Mouse (Mus musculus): ENCODE measurements around the gene Sptbn2. TPM values are rescaled to one million over a fixed set of nuclear protein-coding genes. Genes with fewer than 3 reads are reported as not detected.
A peak's percentile ranks its signal among the peaks of the same experiment; 100 is the strongest.
"Not testable (repeated sequence)": the region's sequence is repeated elsewhere in the genome, so short reads cannot be mapped to it uniquely, and the experiment has no call there.

The Sptbn2 gene
- polyA plus RNA-seq, 1 experiment from 2014 or later, result 0.51 TPM

- under 1% methylated on average over 10 of the region's 10 CpGs for WGBS
Observed at GRCm38 (mm10) chr19:4755565-4756192, 44.7 kb downstream of the Sptbn2 start.

DNA sequence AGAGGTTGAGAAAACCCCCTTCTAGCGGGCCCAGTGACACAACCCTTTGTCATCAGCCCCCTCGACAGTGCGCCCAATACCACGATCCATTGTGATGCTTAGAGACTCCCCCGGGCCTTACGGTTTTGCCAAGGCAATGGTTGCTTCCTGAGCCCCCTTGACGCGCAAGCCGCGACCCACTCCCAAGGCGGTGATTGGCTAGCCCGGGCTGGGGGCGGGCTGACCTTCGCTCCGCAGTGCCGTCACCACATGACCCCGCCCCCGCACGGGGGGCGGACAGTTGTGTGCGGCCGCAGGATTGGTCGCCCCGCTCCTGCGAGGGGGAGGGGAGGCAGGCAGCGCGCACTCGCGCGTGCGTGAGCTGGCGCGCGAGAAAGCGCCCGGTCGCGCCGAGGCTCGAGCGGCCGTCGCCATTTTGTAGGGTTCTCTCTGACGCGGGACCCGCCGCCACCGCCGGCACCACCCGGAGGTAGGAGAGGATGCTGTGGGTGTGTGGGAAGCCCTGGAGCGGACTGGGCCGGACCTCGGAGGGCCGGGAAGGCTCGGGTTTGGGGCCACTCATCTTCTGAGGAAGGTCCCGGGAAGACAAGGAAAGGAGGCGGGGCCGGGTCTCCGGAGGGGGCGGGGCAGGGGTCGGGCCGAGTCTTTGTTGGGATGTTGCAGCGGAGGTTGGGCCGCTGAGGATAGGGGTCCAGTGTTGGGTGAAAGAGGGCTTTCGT is 45.4 kb downstream of the Sptbn2 start, which contains the start of gene Rbm4b:
Rbm4b (plus strand) TSS at position 305 of the 719 bp plus-strand sequence.
- Histone ChIP-seq H3K9me3 (ENCODE audit: low read length) (no peaks in the 10 kb centered on the region), H3K4me2 (replicated peaks; ENCODE audit: low read depth, low read length) (peak within 1 kb of the TSS; percentile 65), H3K4me1 (ENCODE audit: insufficient read depth, low read depth, low read length) (peaks cover 6% of the 10 kb centered on the region; the same call in 1 of the 2 replicates), H3K27ac (ENCODE audit: low read length) (peak within 1 kb of the TSS; percentile 71), H3K9ac (replicated peaks; ENCODE audit: low read depth) (peak within 1 kb of the TSS; percentile 58), H3K27me3 (replicated peaks; ENCODE audit: insufficient read depth, low read length) (no peaks in the 10 kb centered on the region), H3K4me3 (ENCODE audit: low read depth, low read length) (peak within 1 kb of the TSS; percentile 71), H3K36me3 (ENCODE audit: insufficient read depth, low read length) (no peaks in the 10 kb centered on the region)
- DNase-seq (ENCODE audit: low spot score) (peak; percentile 97), ATAC-seq (peak; percentile 98)
- under 1% methylated on average over 47 of the region's 65 CpGs for WGBS
- TF ChIP-seq CTCF (IDR thresholded peaks at IDR 0.05) (no peak), EP300 (IDR thresholded peaks at IDR 0.05) (0 out of 2 replicates have a peak, but pooled peaks have one; percentile 7)

More at GRCm38 (mm10) chr19:4755565-4756192, 44.7 kb downstream of the Sptbn2 start:
- peak overlapping the region; percentile 71 for H3K27ac ChIP-seq (ENCODE audit: low read length)
- peak; percentile 80 for ATAC-seq
- peaks cover 6% of the 10 kb centered on the region; the same call in 1 of the 2 replicates for H3K4me1 ChIP-seq (ENCODE audit: insufficient read depth, low read depth, low read length)
- H3K9ac ChIP-seq (replicated peaks; ENCODE audit: low read depth), result peak overlapping the region; percentile 58; the same call in 1 of the 2 replicates
- H3K4me2 ChIP-seq (replicated peaks; ENCODE audit: low read depth, low read length), result peak overlapping the region; percentile 65
- no peaks in the 10 kb centered on the region for H3K27me3 ChIP-seq (replicated peaks; ENCODE audit: insufficient read depth, low read length)
- peak overlapping the region; percentile 71 for H3K4me3 ChIP-seq (ENCODE audit: low read depth, low read length)
- no peaks in the 10 kb centered on the region for H3K9me3 ChIP-seq (ENCODE audit: low read length)
- no peak for TF ChIP-seq EP300 (IDR thresholded peaks at IDR 0.05)
- peak; percentile 97 for TF ChIP-seq CTCF (IDR thresholded peaks at IDR 0.05)
- peak; percentile 95 for DNase-seq (ENCODE audit: low spot score)
- no peaks in the 10 kb centered on the region for H3K36me3 ChIP-seq (ENCODE audit: insufficient read depth, low read length)

DNA sequence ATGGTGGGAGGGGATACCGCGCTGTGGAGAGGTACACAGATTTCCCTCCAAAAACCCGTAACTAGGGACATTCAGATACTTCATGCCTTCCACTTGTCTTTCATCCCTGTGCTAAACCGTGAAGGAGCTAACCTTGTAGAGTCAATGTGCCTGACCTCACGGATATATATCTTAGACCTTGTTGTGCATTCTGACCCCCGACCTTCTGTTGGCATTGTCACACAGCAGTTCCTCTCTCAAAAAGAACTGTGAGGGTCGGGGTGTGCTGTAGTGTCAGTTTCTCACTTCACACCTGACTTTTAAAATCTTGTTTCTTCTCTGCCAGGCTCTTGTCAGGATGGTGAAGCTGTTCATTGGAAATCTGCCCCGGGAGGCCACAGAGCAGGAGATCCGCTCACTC is 46.0 kb downstream of the Sptbn2 start:
- TF ChIP-seq CTCF (IDR thresholded peaks at IDR 0.05), result no peak
- TF ChIP-seq EP300 (IDR thresholded peaks at IDR 0.05), result no peak
- ATAC-seq (no peak), DNase-seq (ENCODE audit: low spot score) (no peak)
- H3K4me3 ChIP-seq (ENCODE audit: low read depth, low read length), result peak overlapping the region; percentile 71
- no peaks in the 10 kb centered on the region for H3K9me3 ChIP-seq (ENCODE audit: low read length)
- WGBS, result 2% methylated on average over 9 of the region's 9 CpGs
- H3K9ac ChIP-seq (replicated peaks; ENCODE audit: low read depth), result peak overlapping the region; percentile 58; the same call in 1 of the 2 replicates
- no peaks in the 10 kb centered on the region for H3K27me3 ChIP-seq (replicated peaks; ENCODE audit: insufficient read depth, low read length)
- peak overlapping the region; percentile 65 for H3K4me2 ChIP-seq (replicated peaks; ENCODE audit: low read depth, low read length)
- peaks cover 6% of the 10 kb centered on the region; the same call in 1 of the 2 replicates for H3K4me1 ChIP-seq (ENCODE audit: insufficient read depth, low read depth, low read length)
- peak overlapping the region; percentile 71 for H3K27ac ChIP-seq (ENCODE audit: low read length)
- H3K36me3 ChIP-seq (ENCODE audit: insufficient read depth, low read length), result no peaks in the 10 kb centered on the region

DNA sequence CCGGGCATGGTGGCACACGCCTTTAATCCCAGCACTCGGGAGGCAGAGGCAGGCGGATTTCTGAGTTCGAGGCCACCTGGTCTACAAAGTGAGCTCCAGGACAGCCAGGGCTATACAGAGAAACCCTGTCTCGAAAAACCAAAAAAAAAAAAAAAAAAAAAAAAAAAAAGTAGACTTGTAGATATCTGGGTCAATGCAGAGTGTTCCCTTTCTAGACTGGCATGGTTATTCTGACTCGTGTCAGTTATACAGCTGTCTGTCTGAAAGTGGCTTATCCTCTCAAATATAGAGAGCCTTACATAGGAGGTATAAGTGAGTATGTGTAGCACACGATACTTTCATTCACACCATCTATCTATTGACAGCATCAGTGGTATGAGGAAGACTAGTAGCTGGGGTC is 49.6 kb downstream of the Sptbn2 start:
- not testable (repeated sequence) for ATAC-seq; H3K4me1 ChIP-seq (ENCODE audit: insufficient read depth, low read depth, low read length); H3K9me3 ChIP-seq (ENCODE audit: low read length); H3K4me2 ChIP-seq (replicated peaks; ENCODE audit: low read depth, low read length); H3K27me3 ChIP-seq (replicated peaks; ENCODE audit: insufficient read depth, low read length); H3K36me3 ChIP-seq (ENCODE audit: insufficient read depth, low read length); DNase-seq (ENCODE audit: low spot score); H3K27ac ChIP-seq (ENCODE audit: low read length); H3K9ac ChIP-seq (replicated peaks; ENCODE audit: low read depth); H3K4me3 ChIP-seq (ENCODE audit: low read depth, low read length)
- WGBS, result 87% methylated on average over 8 of the region's 8 CpGs

DNA sequence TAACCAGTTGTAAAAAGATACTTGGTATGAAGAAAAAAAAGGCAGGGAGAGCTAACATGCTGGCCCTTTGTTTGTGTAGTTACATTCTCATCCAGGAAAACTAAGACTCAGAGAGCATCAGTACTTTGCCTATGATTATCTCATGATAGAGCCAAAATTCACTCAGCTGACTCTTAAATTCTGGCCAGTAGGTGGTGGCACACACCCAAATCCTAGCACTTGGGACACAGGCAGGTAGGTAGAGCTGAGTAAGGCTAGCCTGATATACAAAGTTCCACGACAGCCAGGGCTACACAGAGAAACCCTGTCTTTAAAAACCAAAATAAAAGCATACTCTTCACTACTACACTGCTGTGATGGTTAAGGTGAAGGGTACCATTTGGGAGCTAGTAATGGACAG is 51.9 kb downstream of the Sptbn2 start:
- Histone ChIP-seq H3K27me3 (replicated peaks; ENCODE audit: insufficient read depth, low read length) (no peaks in the 10 kb centered on the region), H3K9me3 (ENCODE audit: low read length) (no peaks in the 10 kb centered on the region), H3K4me1 (ENCODE audit: insufficient read depth, low read depth, low read length) (peaks cover 2% of the 10 kb centered on the region; the same call in 1 of the 2 replicates), H3K27ac (ENCODE audit: low read length) (no peak overlapping the region), H3K4me2 (replicated peaks; ENCODE audit: low read depth, low read length) (no peak overlapping the region), H3K4me3 (ENCODE audit: low read depth, low read length) (no peak overlapping the region), H3K36me3 (ENCODE audit: insufficient read depth, low read length) (peaks cover 3% of the 10 kb centered on the region; the same call in 1 of the 2 replicates), H3K9ac (replicated peaks; ENCODE audit: low read depth) (no peak overlapping the region)
- peak; percentile 33 for DNase-seq (ENCODE audit: low spot score)
- TF ChIP-seq CTCF (IDR thresholded peaks at IDR 0.05) (peak; percentile 49), EP300 (IDR thresholded peaks at IDR 0.05) (no peak)
- WGBS, result 57% methylated on average over 1 of the region's 1 CpGs
- no peak for ATAC-seq

DNA sequence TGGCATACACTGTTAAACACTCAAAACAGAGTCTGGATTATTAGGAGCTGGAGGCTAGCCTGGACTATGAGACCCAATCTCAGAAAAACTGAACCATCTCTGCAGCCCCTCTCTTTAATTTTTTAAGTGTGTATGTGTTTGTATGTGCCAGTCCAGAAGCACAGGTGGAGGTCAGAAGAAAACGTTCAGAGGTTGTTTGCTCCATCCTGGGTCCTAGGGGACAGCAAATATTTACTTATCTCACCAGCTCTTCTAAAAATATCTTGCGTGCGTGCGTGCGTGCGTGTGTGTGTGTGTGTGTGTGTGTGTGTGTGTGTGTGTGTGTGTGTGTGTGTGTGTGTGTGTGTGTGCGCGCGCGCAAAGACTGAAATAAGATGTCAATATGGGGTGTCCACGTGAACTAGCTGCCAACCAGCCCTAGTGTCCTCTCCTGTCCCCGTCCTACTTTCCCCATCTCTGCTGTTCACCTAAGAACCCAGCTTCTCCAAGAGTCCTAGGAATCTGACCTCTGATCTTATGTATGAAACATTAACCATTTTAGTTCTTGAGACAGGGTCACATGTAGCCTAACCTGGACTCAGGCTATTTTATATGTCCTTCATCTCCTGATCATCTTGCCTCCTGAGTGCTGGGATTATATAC is 56.7 kb downstream of the Sptbn2 start:
- Histone ChIP-seq H3K4me1 (ENCODE audit: insufficient read depth, low read depth, low read length) (no peaks in the 10 kb centered on the region), H3K27me3 (replicated peaks; ENCODE audit: insufficient read depth, low read length) (no peaks in the 10 kb centered on the region), H3K27ac (ENCODE audit: low read length) (no peak overlapping the region), H3K36me3 (ENCODE audit: insufficient read depth, low read length) (peaks cover 11% of the 10 kb centered on the region), H3K4me2 (replicated peaks; ENCODE audit: low read depth, low read length) (no peak overlapping the region), H3K4me3 (ENCODE audit: low read depth, low read length) (no peak overlapping the region), H3K9me3 (ENCODE audit: low read length) (no peaks in the 10 kb centered on the region), H3K9ac (replicated peaks; ENCODE audit: low read depth) (no peak overlapping the region)
- TF ChIP-seq CTCF (IDR thresholded peaks at IDR 0.05) (no peak), EP300 (IDR thresholded peaks at IDR 0.05) (no peak)
- 69% methylated on average over 10 of the region's 12 CpGs for WGBS
- DNase-seq (ENCODE audit: low spot score) (no peak), ATAC-seq (no peak)
